Mouse (Mus musculus) intestine, embryonic 16.5 days (tissue): ENCODE data around the gene Galm. TPM values are rescaled to one million over a fixed set of nuclear protein-coding genes. Genes with fewer than 3 reads are reported as not detected.
"Not testable (repeated sequence)": the region's sequence is repeated elsewhere in the genome, so short reads cannot be mapped to it uniquely, and the experiment has no call there.

Source experiments
- ATAC-seq: fragments of 200-750 bp; cut with Nextera tagmentation; 2 replicates; pipeline ENCODE4 v1.8.0; 2017; ENCODE audit warnings: moderate TSS enrichment, moderate library complexity
- H3K27ac ChIP-seq: fragments of 300-500 bp; sonication (generic); 2 replicates; pipeline ENCODE4 v1.5.1; 2014; ENCODE audit warnings: mild to moderate bottlenecking, low read length
- H3K27me3 ChIP-seq: fragments of 300-500 bp; sonication (generic); replicated peaks from 2 replicates; pipeline ENCODE4 v1.6.1; 2014; ENCODE audit warnings: low read length, control low read depth, mixed read lengths; ENCODE audit not compliant: control insufficient read depth, insufficient read depth
- H3K36me3 ChIP-seq: fragments of 300-500 bp; sonication (generic); 2 replicates; pipeline ENCODE4 v1.6.1; 2014; ENCODE audit warnings: low read length, control low read depth; ENCODE audit not compliant: control insufficient read depth, insufficient read depth
- H3K4me1 ChIP-seq: fragments of 300-500 bp; sonication (generic); 2 replicates; pipeline ENCODE4 v1.6.1; 2014; ENCODE audit warnings: low read length, control low read depth, mixed read lengths; ENCODE audit not compliant: control insufficient read depth, insufficient read depth
- H3K4me2 ChIP-seq: fragments of 300-500 bp; sonication (generic); 2 replicates; pipeline ENCODE4 v1.6.1; 2014; ENCODE audit warnings: low read depth, low read length, control low read depth
- H3K4me3 ChIP-seq: fragments of 300-500 bp; sonication (generic); 2 replicates; pipeline ENCODE4 v1.5.1; 2014; ENCODE audit warnings: mild to moderate bottlenecking, low read length
- H3K9ac ChIP-seq: fragments of 300-500 bp; sonication (generic); 2 replicates; pipeline ENCODE4 v1.6.1; 2014; ENCODE audit warnings: low read depth, low read length
- H3K9me3 ChIP-seq: fragments of 300-500 bp; sonication (generic); 2 replicates; pipeline ENCODE4 v1.6.1; 2016; ENCODE audit warnings: low read length, control low read depth; ENCODE audit not compliant: control insufficient read depth
- WGBS: fragments of 180-500 bp; shearing (Covaris S2); extraction: QIAGEN DNeasy Blood & Tissue Kit; methylation state at CpG from one replicate; pipeline ENCODE4 v1.1.7; 2014; 5-methylcytosine and 5-hydroxymethylcytosine counted together
- polyA plus RNA-seq: library from polyadenylated mRNA; unstranded; fragments of >200 nt; fragmentation: Nextera tagmentation; extraction: Ambion mirVana; gene quantifications from 2 replicates; pipeline ENCODE4 v1.2.1, GENCODE M21; 2015

Galm gene
- polyA plus RNA-seq, 1 experiment from 2014 or later, result 101 TPM

DNA sequence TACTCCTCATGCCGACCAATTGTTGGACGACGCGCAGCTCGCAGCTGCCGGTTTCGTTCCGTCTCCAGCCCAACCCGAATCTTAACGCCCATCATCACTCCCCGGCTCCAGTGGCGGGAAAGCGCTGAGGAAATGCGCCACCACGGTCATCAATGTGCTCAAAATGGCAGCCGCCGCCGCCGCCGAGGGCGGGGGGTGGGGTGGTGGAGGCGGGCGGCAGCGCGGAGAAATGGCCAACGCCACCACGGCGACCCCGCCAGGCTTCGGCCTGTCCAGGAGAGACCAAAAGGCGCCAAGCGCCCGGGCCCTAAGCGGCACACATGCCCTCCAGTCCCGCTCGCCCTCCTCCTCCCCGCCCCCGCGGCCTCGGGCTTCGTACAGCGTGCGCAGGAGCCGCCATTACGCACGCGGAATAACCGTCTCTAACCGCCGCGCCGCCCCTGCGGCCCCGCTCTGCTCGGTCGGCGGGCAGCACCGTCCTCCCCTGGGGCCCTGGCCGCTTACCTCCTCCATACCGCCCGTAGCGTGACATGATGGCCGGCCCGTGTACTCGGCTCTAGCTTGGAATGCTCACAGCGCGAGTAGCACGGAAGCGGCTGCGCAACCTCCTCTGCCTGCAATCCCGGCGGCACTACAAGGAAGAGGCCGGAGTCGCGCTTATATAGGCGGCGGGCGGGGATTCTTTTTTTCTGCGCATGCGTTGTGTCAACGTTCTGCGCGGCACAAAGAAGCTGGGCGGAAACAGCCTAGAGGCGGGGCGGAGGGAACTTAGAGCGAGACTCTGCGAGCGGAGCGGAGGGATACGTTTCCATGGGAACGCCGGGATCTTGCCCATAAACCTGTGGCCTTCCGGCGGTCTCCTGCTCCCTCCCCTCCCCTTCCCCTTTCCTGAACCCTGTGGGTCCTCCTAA lies 79.7 kb downstream of the Galm start, which contains the start of the genes Srsf7 and Ttc39d:
TSS of gene Srsf7 (minus strand) at position 637 of the 911 bp plus-strand sequence.
TSS of gene Ttc39d (plus strand) at position 790 of the 911 bp plus-strand sequence.
- H3K36me3 ChIP-seq, result peaks cover 4% of the 10 kb centered on the region; the same call in 1 of the 2 replicates
- H3K9ac ChIP-seq, result peak within 1 kb of the TSS; percentile 99
- H3K4me3 ChIP-seq, result peak within 1 kb of the TSS; percentile 93
- under 1% methylated on average over 95 of the region's 95 CpGs for WGBS
- H3K27ac ChIP-seq, result peak within 1 kb of the TSS; percentile 99
- no peaks in the 10 kb centered on the region for H3K27me3 ChIP-seq
- 0 out of 2 replicates have a peak, but pooled peaks cover 8% of the 10 kb centered on the region for H3K4me1 ChIP-seq
- ATAC-seq, result peak; percentile 93
- no peaks in the 10 kb centered on the region for H3K9me3 ChIP-seq
- H3K4me2 ChIP-seq, result peak within 1 kb of the TSS; percentile 80

DNA sequence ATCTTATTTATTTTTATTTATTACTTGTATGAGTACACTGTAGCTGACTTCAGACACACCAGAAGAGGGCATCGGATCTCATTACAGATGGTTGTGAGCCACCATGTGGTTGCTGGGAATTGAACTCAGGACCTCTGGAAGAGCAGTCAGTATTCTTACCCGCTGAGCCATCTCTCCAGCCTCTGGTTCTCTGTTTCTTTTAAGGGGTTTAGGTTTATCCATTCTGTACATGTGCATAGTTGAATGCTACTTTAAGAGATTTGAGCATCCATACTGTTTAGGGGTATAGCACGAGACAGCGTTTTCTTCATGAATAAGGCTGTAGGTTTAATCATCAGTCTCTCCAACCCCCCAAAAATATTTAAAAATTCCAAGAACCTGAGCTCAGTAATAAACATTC lies 86.7 kb downstream of the Galm start:
- H3K36me3 ChIP-seq, H3K4me1 ChIP-seq, H3K27ac ChIP-seq, H3K9ac ChIP-seq, H3K4me2 ChIP-seq, H3K4me3 ChIP-seq, H3K9me3 ChIP-seq, H3K27me3 ChIP-seq, ATAC-seq: not testable (repeated sequence)
- WGBS, result 90% methylated on average over 4 of the region's 4 CpGs

DNA sequence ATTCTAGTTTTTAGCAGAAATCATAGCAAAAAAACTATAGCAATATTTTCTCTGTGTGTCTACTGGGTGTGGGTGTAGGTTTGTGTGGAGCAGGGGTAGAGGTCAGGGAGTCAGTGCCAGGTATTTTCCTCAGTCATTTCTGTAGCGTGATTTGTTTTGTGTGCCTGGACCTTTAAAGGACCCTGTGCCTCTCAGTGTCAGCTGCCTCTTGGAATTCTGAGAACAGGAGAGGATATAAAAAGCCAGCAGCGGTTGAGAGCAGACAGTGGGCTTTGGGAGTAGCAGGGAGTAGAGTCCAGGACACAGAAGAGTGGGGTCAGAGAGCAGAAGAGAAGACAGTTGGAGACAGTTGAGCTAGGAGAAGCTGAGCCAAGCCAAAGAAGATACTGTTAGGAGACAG lies 92.9 kb downstream of the Galm start:
- Histone ChIP-seq H3K36me3 (no peaks in the 10 kb centered on the region), H3K27ac (no peak overlapping the region), H3K4me3 (no peak overlapping the region), H3K9ac (no peak overlapping the region), H3K9me3 (no peaks in the 10 kb centered on the region), H3K4me1 (peaks cover 2% of the 10 kb centered on the region; the same call in 1 of the 2 replicates), H3K27me3 (no peaks in the 10 kb centered on the region), H3K4me2 (no peak overlapping the region)
- 71% methylated on average over 2 of the region's 2 CpGs for WGBS
- ATAC-seq, result no peak

DNA sequence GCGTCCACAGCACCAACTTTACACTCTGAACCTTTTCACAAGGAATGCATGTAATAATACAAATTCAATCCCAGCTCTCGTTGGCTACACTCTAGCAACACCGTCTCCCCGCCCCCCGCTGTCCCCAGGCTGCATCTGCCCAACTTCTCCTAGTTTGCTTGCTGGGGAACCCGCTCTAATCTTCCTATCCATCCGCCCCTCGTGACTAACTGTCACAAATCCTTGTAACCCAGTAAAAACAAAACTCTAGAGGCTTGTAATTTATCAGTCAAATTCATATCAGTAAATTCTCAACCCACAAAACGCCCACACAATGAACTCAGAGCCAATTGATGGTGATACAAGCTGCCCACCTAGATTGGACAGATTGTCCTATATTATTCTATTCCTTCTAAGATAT lies 93.9 kb downstream of the Galm start:
- Histone ChIP-seq H3K27ac (no peak overlapping the region), H3K27me3 (no peaks in the 10 kb centered on the region), H3K9me3 (no peaks in the 10 kb centered on the region), H3K36me3 (no peaks in the 10 kb centered on the region), H3K9ac (no peak overlapping the region), H3K4me3 (no peak overlapping the region), H3K4me1 (peaks cover 4% of the 10 kb centered on the region; the same call in 1 of the 2 replicates), H3K4me2 (no peak overlapping the region)
- ATAC-seq, result no peak
- WGBS, result 68% methylated on average over 9 of the region's 9 CpGs

DNA sequence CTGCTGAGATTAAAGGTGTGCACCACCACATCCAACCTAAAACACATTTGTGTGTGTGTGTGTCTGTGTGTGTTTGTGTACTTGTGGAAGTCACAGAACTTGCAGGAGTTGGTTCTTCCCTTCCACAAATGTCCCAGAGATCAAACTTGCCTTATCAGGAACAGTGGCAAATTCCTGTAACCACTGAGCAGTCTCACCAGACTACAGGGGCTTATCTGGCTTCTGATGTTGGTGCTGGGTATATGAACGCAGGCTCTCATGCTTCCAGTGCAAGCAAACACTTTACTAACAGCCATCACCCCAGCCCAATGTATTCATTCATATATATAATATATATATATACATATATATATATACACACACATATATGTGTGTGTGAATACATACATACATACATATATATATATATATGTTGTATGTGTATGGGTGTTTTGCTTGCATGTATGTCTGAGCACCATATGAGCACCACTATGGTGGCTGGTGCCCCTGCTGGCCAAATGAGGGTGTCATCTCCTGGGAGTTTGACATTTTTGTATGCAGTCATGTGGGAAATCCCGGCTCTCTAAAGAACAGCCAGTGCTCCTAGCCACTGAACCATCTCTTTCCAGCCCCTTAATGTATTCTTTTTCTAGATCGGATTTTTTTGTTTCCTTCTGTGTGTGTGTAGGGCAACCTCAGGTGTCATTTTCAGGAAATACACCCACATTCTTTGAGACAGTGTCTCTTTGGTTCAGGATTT lies 94.8 kb downstream of the Galm start:
- WGBS, result 75% methylated on average over 3 of the region's 3 CpGs
- Histone ChIP-seq H3K36me3 (no peaks in the 10 kb centered on the region), H3K4me1 (peaks cover 4% of the 10 kb centered on the region; the same call in 1 of the 2 replicates), H3K27ac (no peak overlapping the region), H3K4me3 (no peak overlapping the region), H3K9ac (no peak overlapping the region), H3K4me2 (no peak overlapping the region), H3K27me3 (no peaks in the 10 kb centered on the region), H3K9me3 (no peaks in the 10 kb centered on the region)
- no peak for ATAC-seq

DNA sequence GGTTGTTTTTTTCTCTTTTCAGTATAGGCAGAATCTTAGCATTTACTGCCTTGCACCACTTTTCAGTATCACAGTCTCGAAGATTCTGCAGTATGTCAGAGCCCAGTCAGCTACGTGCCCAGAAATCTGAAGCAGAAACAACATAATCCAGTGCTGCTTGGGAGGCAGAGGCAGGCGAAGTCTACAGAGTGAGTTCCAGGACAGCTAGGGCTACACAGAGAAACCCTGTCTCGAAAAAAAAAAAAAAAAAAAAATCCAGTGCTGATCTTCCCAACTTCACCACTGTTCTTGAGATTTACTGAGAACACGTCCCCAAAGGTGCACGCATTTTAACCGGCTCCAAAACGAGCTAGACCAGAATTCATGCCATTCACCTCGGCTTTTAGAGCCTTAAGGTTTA lies 96.6 kb downstream of the Galm start:
- H3K9me3 ChIP-seq, result no peaks in the 10 kb centered on the region
- peak overlapping the region; percentile 72 for H3K4me2 ChIP-seq
- H3K4me3 ChIP-seq, result peak overlapping the region; percentile 65
- H3K27me3 ChIP-seq, result no peaks in the 10 kb centered on the region
- H3K36me3 ChIP-seq, result no peaks in the 10 kb centered on the region
- peak overlapping the region; percentile 73 for H3K9ac ChIP-seq
- peak; percentile 64 for ATAC-seq
- peaks cover 4% of the 10 kb centered on the region; the same call in 1 of the 2 replicates for H3K4me1 ChIP-seq
- peak overlapping the region; percentile 86 for H3K27ac ChIP-seq
- 5% methylated on average over 9 of the region's 9 CpGs for WGBS

DNA sequence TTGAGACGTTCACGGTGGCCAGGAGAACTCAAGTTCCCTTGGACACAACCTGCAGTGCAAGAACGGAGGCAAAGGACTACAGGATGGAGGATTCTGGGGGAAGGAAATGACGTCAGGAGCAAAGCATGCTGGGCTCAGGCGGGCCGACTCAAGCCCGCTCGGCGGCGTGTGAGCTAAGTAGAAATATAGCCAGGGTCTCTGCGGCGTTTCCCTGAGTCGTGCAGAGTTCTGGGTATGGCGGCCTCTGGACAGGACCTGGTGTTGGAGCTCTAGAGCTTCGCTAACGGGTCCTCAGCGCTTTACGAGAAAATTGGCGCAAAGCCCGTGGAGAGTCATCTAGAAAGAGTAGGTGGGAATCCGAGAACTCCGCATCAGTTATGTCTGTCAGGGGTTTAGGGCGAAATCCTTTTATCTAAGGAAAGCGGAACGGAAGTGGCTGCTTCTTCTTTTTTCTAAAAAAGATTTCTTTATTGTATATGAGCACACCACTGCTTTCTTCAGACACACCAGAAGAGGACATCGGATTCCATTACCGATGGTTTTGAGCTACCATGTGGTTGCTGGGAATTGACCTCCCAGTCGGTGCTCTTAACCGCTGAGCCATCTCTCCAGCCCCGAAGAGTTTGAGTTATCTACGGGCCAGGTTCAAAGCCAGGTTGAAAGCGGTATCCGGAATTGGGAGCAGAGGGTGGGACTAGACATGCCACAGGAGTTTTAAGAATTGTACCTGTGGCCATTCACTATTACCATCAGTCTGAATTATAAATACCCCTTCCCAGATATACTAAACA lies 97.2 kb downstream of the Galm start, which contains the start of gene Gemin6:
TSS of gene Gemin6 (plus strand) at position 116 of the 791 bp plus-strand sequence.
- Histone ChIP-seq H3K36me3 (no peaks in the 10 kb centered on the region), H3K4me2 (peak within 1 kb of the TSS; percentile 72), H3K27me3 (no peaks in the 10 kb centered on the region), H3K9ac (peak within 1 kb of the TSS; percentile 73), H3K4me1 (peaks cover 4% of the 10 kb centered on the region; the same call in 1 of the 2 replicates), H3K27ac (peak within 1 kb of the TSS; percentile 86), H3K4me3 (peak within 1 kb of the TSS; percentile 65), H3K9me3 (no peaks in the 10 kb centered on the region)
- peak; percentile 99 for ATAC-seq
- under 1% methylated on average over 33 of the region's 33 CpGs for WGBS

DNA sequence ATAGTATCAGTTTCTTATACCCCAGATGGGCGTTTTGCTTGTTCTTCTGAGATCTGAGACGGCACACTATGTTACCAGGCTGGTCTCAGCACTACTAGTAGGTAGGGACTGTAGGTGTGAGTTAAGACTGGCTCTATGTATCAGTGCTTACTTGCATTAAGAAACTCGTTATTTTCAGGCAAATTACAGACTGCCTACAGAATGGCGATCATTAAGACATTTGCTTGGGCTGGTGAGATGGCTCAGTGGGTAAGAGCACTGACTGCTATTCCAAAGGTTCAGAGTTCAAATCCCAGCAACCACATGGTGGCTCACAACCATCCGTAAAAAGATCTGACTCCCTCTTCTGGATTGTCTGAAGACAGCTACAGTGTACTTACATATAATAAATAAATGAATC lies 97.9 kb downstream of the Galm start:
- 37% methylated on average over 5 of the region's 5 CpGs for WGBS
- H3K9ac ChIP-seq, result peak overlapping the region; percentile 73
- not testable (repeated sequence) for H3K9me3 ChIP-seq, ATAC-seq, H3K4me1 ChIP-seq, H3K27me3 ChIP-seq, H3K36me3 ChIP-seq
- H3K4me2 ChIP-seq, result peak overlapping the region; percentile 72
- peak overlapping the region; percentile 86; the same call in 1 of the 2 replicates for H3K27ac ChIP-seq
- H3K4me3 ChIP-seq, result peak overlapping the region; percentile 65
